Mouse (Mus musculus) frontal cortex, postnatal 36 days (tissue): ENCODE measurements around the gene Fam13a.

Source experiments
- DNase-seq, 2 experiments: peaks; one replicate each; pipeline ENCODE4 v3.0.0; 2022; ENCODE audit warnings: low spot score in 2 of 2

The Fam13a gene

GRCm38 (mm10) chr6:58882271-58882670 lies 142.1 kb downstream of the Fam13a start:
- DNase-seq = no peak
